Mouse (Mus musculus) hindbrain, embryonic 15.5 days (tissue): ENCODE results near the gene Ephx4. TPM values are rescaled to one million over a fixed set of nuclear protein-coding genes. Genes with fewer than 3 reads are reported as not detected.

Experiments
- ATAC-seq: fragments of 200-750 bp; cut with Nextera tagmentation; 2 replicates; pipeline ENCODE4 v1.8.0; 2017; ENCODE audit warnings: low read depth, moderate number of reproducible peaks, moderate TSS enrichment; ENCODE audit not compliant: low FRiP score
- H3K27ac ChIP-seq: fragments of 300-500 bp; sonication (generic); replicated peaks from 2 replicates; pipeline ENCODE4 v1.5.1; 2015; ENCODE audit warnings: mild to moderate bottlenecking, inconsistent platforms
- H3K27me3 ChIP-seq: fragments of 300-500 bp; sonication (generic); 2 replicates; pipeline ENCODE4 v1.6.1; 2015; ENCODE audit warnings: control low read depth, inconsistent platforms
- H3K36me3 ChIP-seq: fragments of 300-500 bp; sonication (generic); 2 replicates; pipeline ENCODE4 v1.6.1; 2015; ENCODE audit warnings: control low read depth, inconsistent platforms
- H3K4me1 ChIP-seq: fragments of 300-500 bp; sonication (generic); replicated peaks from 2 replicates; pipeline ENCODE4 v1.6.1; 2015; ENCODE audit warnings: control low read depth, inconsistent platforms
- H3K4me2 ChIP-seq: fragments of 300-500 bp; sonication (generic); 2 replicates; pipeline ENCODE4 v1.6.1; 2015; ENCODE audit warnings: moderate library complexity, mild to moderate bottlenecking, inconsistent platforms
- H3K4me3 ChIP-seq: fragments of 300-500 bp; sonication (generic); 2 replicates; pipeline ENCODE4 v1.5.1; 2015; ENCODE audit warnings: mild to moderate bottlenecking, inconsistent platforms
- H3K9ac ChIP-seq: fragments of 300-500 bp; sonication (generic); 2 replicates; pipeline ENCODE4 v1.6.1; 2015; ENCODE audit warnings: inconsistent platforms
- H3K9me3 ChIP-seq: fragments of 300-500 bp; sonication (generic); 2 replicates; pipeline ENCODE4 v1.6.1; 2016; ENCODE audit warnings: control low read depth, inconsistent platforms
- WGBS: fragments of 180-500 bp; shearing (Covaris S2); methylation state at CpG from one replicate; pipeline ENCODE4 v1.1.7; 2015; 5-methylcytosine and 5-hydroxymethylcytosine counted together
- polyA plus RNA-seq: library from polyadenylated mRNA; unstranded; fragments of >200 nt; fragmentation: Nextera tagmentation; extraction: Ambion mirVana; gene quantifications from 2 replicates; pipeline ENCODE4 v1.2.1, GENCODE M21; 2015

Ephx4 gene
- polyA plus RNA-seq, 1 experiment from 2014 or later, result 3.3 TPM

DNA sequence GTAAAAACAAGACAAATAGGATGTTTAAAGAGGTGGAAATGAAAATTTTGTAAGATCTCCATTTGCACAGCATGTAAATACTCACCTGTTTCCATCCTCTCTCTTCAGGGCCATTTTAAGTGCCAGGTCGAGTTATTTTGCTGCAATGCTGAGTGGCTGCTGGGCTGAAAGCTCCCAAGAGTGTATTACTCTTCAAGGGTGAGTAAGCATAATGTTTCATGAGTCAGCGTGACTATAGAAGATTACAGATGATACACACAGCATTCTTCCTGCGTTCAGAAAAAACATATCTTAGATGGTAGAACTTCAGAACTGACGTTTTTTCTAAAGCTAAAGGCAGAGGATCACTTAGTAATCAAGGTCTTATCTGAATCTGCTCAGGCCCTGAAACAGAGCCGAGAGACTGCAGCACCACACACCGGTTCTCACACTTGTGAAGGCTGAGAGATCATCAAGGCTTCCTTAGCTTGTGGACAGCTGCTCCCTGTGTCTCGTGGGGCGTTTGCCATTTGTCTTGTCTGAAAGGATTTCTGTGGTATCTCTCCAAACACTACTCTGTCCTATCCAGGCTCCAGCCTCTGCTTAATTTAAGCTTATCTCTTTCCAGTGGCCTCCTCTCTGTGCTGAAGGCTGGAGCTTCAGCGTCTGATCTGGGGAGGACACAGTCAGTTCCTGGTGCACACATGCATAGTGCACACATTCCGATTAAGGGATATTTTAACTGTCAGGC lies 68.2 kb downstream of the Ephx4 start:
- Histone ChIP-seq H3K9ac (no peak overlapping the region), H3K4me2 (no peak overlapping the region), H3K27ac (no peak overlapping the region), H3K4me1 (no peaks in the 10 kb centered on the region), H3K9me3 (no peaks in the 10 kb centered on the region), H3K4me3 (no peak overlapping the region), H3K27me3 (no peaks in the 10 kb centered on the region), H3K36me3 (peaks cover 9% of the 10 kb centered on the region; the same call in 1 of the 2 replicates)
- 74% methylated on average over 10 of the region's 10 CpGs for WGBS
- no peak for ATAC-seq

Other genes with a start within 250 kb of the Ephx4 start
- gene Tgfbr3, start 113.1 kb upstream of the Ephx4 start, polyA plus RNA-seq, result 6.0 and 7.5 TPM in 2 replicates
- gene Brdt, start 71.6 kb upstream of the Ephx4 start, polyA plus RNA-seq, result 3.3 and 3.7 TPM in 2 replicates
- gene Lpcat2b, start 28.8 kb downstream of the Ephx4 start, polyA plus RNA-seq, result not detected in 2 replicates
- gene Btbd8, start 35.3 kb downstream of the Ephx4 start, polyA plus RNA-seq, result 17.5 and 19.3 TPM in 2 replicates
- 0.41 and 0.54 TPM in 2 replicates for gene Gm42669, start 104.9 kb downstream of the Ephx4 start, polyA plus RNA-seq
- gene 1700028K03Rik, start 132.0 kb downstream of the Ephx4 start, polyA plus RNA-seq, result 0.18 and 0.29 TPM in 2 replicates
- gene Rpap2, start 194.6 kb downstream of the Ephx4 start, polyA plus RNA-seq, result 21.9 and 22.9 TPM in 2 replicates
- 30.2 and 32.9 TPM in 2 replicates for gene Glmn, start 195.2 kb downstream of the Ephx4 start, polyA plus RNA-seq